Mouse (Mus musculus): ENCODE data around the gene Cpsf4l. TPM values are rescaled to one million over a fixed set of nuclear protein-coding genes. Genes with fewer than 3 reads are reported as not detected.

Gene Cpsf4l
- polyA plus RNA-seq, 1 experiment from 2014 or later: 0.25 TPM

GRCm38 (mm10) chr11:113683957-113684706 is 25.7 kb downstream of the Cpsf4l start, which contains the start of the genes Fam104a and D11Wsu47e:
Gene Fam104a, minus strand, starts transcription at chr11:113684155.
Gene D11Wsu47e, plus strand, starts transcription at chr11:113684412.
- ATAC-seq (peak; percentile 97), DNase-seq (ENCODE audit: low spot score) (peak; percentile 98)
- Histone ChIP-seq H3K4me1 (ENCODE audit: insufficient read depth, low read depth, low read length) (peaks cover 12% of the 10 kb centered on the region; the same call in 1 of the 2 replicates), H3K9ac (replicated peaks; ENCODE audit: low read depth) (peak within 1 kb of the TSS; percentile 83), H3K4me3 (ENCODE audit: low read depth, low read length) (peak within 1 kb of the TSS; percentile 97), H3K4me2 (replicated peaks; ENCODE audit: low read depth, low read length) (peak within 1 kb of the TSS; percentile 85), H3K9me3 (ENCODE audit: low read length) (no peaks in the 10 kb centered on the region), H3K27me3 (replicated peaks; ENCODE audit: insufficient read depth, low read length) (no peaks in the 10 kb centered on the region), H3K36me3 (ENCODE audit: insufficient read depth, low read length) (0 out of 2 replicates have a peak, but pooled peaks cover 8% of the 10 kb centered on the region), H3K27ac (ENCODE audit: low read length) (peak within 1 kb of the TSS; percentile 98)
- TF ChIP-seq CTCF (IDR thresholded peaks at IDR 0.05) (no peak), EP300 (IDR thresholded peaks at IDR 0.05) (peak; percentile 88)
- WGBS: under 1% methylated on average over 64 of the region's 73 CpGs

- Histone ChIP-seq H3K4me3 (ENCODE audit: low read depth, low read length) (peak overlapping the region; percentile 97), H3K4me1 (ENCODE audit: insufficient read depth, low read depth, low read length) (peaks cover 12% of the 10 kb centered on the region; the same call in 1 of the 2 replicates), H3K9me3 (ENCODE audit: low read length) (no peaks in the 10 kb centered on the region), H3K27me3 (replicated peaks; ENCODE audit: insufficient read depth, low read length) (no peaks in the 10 kb centered on the region), H3K36me3 (ENCODE audit: insufficient read depth, low read length) (0 out of 2 replicates have a peak, but pooled peaks cover 3% of the 10 kb centered on the region), H3K9ac (replicated peaks; ENCODE audit: low read depth) (peak overlapping the region; percentile 83), H3K4me2 (replicated peaks; ENCODE audit: low read depth, low read length) (peak overlapping the region; percentile 85), H3K27ac (ENCODE audit: low read length) (peak overlapping the region; percentile 98)
- ATAC-seq (peak; percentile 55), DNase-seq (ENCODE audit: low spot score) (no peak)
- WGBS: under 1% methylated on average over 21 of the region's 38 CpGs
- TF ChIP-seq EP300 (IDR thresholded peaks at IDR 0.05): no peak
- no peak for TF ChIP-seq CTCF (IDR thresholded peaks at IDR 0.05)
Observed at GRCm38 (mm10) chr11:113683627-113683956, 26.2 kb downstream of the Cpsf4l start.

- Histone ChIP-seq H3K9ac (replicated peaks; ENCODE audit: low read depth) (peak overlapping the region; percentile 83), H3K36me3 (ENCODE audit: insufficient read depth, low read length) (no peaks in the 10 kb centered on the region), H3K4me2 (replicated peaks; ENCODE audit: low read depth, low read length) (peak overlapping the region; percentile 85), H3K27ac (ENCODE audit: low read length) (peak overlapping the region; percentile 98), H3K4me1 (ENCODE audit: insufficient read depth, low read depth, low read length) (peaks cover 12% of the 10 kb centered on the region; the same call in 1 of the 2 replicates), H3K9me3 (ENCODE audit: low read length) (no peaks in the 10 kb centered on the region), H3K27me3 (replicated peaks; ENCODE audit: insufficient read depth, low read length) (no peaks in the 10 kb centered on the region), H3K4me3 (ENCODE audit: low read depth, low read length) (peak overlapping the region; percentile 97)
- DNase-seq (ENCODE audit: low spot score) (peak; percentile 74), ATAC-seq (peak; percentile 46)
- 6% methylated on average over 35 of the region's 38 CpGs for WGBS
- TF ChIP-seq EP300 (IDR thresholded peaks at IDR 0.05) (no peak), CTCF (IDR thresholded peaks at IDR 0.05) (no peak)
Observed at GRCm38 (mm10) chr11:113682897-113683626, 26.8 kb downstream of the Cpsf4l start.

- Histone ChIP-seq H3K4me3 (ENCODE audit: low read depth, low read length) (no peak overlapping the region), H3K27ac (ENCODE audit: low read length) (no peak overlapping the region), H3K4me1 (ENCODE audit: insufficient read depth, low read depth, low read length) (peaks cover 12% of the 10 kb centered on the region; the same call in 1 of the 2 replicates), H3K9me3 (ENCODE audit: low read length) (no peaks in the 10 kb centered on the region), H3K27me3 (replicated peaks; ENCODE audit: insufficient read depth, low read length) (no peaks in the 10 kb centered on the region), H3K36me3 (ENCODE audit: insufficient read depth, low read length) (no peaks in the 10 kb centered on the region), H3K9ac (replicated peaks; ENCODE audit: low read depth) (no peak overlapping the region), H3K4me2 (replicated peaks; ENCODE audit: low read depth, low read length) (peak overlapping the region; percentile 85; the same call in 1 of the 2 replicates)
- no peak for DNase-seq (ENCODE audit: low spot score)
- ATAC-seq: no peak
- TF ChIP-seq CTCF (IDR thresholded peaks at IDR 0.05): peak; percentile 20; the same call in 1 of the 2 replicates
- no peak for TF ChIP-seq EP300 (IDR thresholded peaks at IDR 0.05)
Observed at GRCm38 (mm10) chr11:113681979-113682378, 27.8 kb downstream of the Cpsf4l start.

- H3K4me1 ChIP-seq (ENCODE audit: insufficient read depth, low read depth, low read length): peaks cover 12% of the 10 kb centered on the region; the same call in 1 of the 2 replicates
- no peak overlapping the region for H3K27ac ChIP-seq (ENCODE audit: low read length)
- ATAC-seq: no peak
- DNase-seq (ENCODE audit: low spot score): no peak
- H3K9me3 ChIP-seq (ENCODE audit: low read length): no peaks in the 10 kb centered on the region
- TF ChIP-seq CTCF (IDR thresholded peaks at IDR 0.05) (no peak), EP300 (IDR thresholded peaks at IDR 0.05) (no peak)
- 71% methylated on average over 2 of the region's 2 CpGs for WGBS
- no peak overlapping the region for H3K4me3 ChIP-seq (ENCODE audit: low read depth, low read length)
- H3K9ac ChIP-seq (replicated peaks; ENCODE audit: low read depth): no peak overlapping the region
- 0 out of 2 replicates have a peak, but pooled peaks cover 3% of the 10 kb centered on the region for H3K36me3 ChIP-seq (ENCODE audit: insufficient read depth, low read length)
- no peak overlapping the region for H3K4me2 ChIP-seq (replicated peaks; ENCODE audit: low read depth, low read length)
- H3K27me3 ChIP-seq (replicated peaks; ENCODE audit: insufficient read depth, low read length): no peaks in the 10 kb centered on the region
Observed at GRCm38 (mm10) chr11:113680954-113681353, 28.9 kb downstream of the Cpsf4l start.

GRCm38 (mm10) chr11:113678373-113678772 is 31.4 kb downstream of the Cpsf4l start:
- TF ChIP-seq CTCF (IDR thresholded peaks at IDR 0.05): no peak; the same call in 1 of the 2 replicates
- TF ChIP-seq EP300 (IDR thresholded peaks at IDR 0.05): no peak
- peaks cover 10% of the 10 kb centered on the region; the same call in 1 of the 2 replicates for H3K4me1 ChIP-seq (ENCODE audit: insufficient read depth, low read depth, low read length)
- H3K27ac ChIP-seq (ENCODE audit: low read length): no peak overlapping the region
- no peak overlapping the region for H3K9ac ChIP-seq (replicated peaks; ENCODE audit: low read depth)
- no peaks in the 10 kb centered on the region for H3K27me3 ChIP-seq (replicated peaks; ENCODE audit: insufficient read depth, low read length)
- DNase-seq (ENCODE audit: low spot score) (no peak), ATAC-seq (peak; percentile 12; the same call in 1 of the 2 replicates)
- WGBS: 70% methylated on average over 8 of the region's 8 CpGs
- no peak overlapping the region for H3K4me3 ChIP-seq (ENCODE audit: low read depth, low read length)
- peaks cover 11% of the 10 kb centered on the region; the same call in 1 of the 2 replicates for H3K36me3 ChIP-seq (ENCODE audit: insufficient read depth, low read length)
- no peaks in the 10 kb centered on the region for H3K9me3 ChIP-seq (ENCODE audit: low read length)
- no peak overlapping the region for H3K4me2 ChIP-seq (replicated peaks; ENCODE audit: low read depth, low read length)
